Mouse (Mus musculus) liver, embryonic 14.5 days (tissue): Measurements from ENCODE around the gene Gm17428.

Experiments
- CTCF ChIP-seq: IDR thresholded peaks from 2 replicates; pipeline ENCODE4 v1.5.1; 2016; ENCODE audit warnings: antibody characterized with exemption, low read depth, control low read depth
- EP300 ChIP-seq: IDR thresholded peaks from 2 replicates; pipeline ENCODE4 v1.6.1; 2016; ENCODE audit warnings: antibody characterized with exemption, low read depth

- TF ChIP-seq CTCF (no peak), EP300 (no peak)
Observed at GRCm38 (mm10) chr14:54936831-54937160, 39.9 kb upstream of the Gm17428 start.
